Mouse (Mus musculus) lung, postnatal 0 days (tissue): ENCODE data around the gene Inip.

Experiments used
- CTCF ChIP-seq: IDR thresholded peaks from 2 replicates; pipeline ENCODE4 v1.5.1; 2016; ENCODE audit warnings: antibody characterized with exemption, mild to moderate bottlenecking
- EP300 ChIP-seq: IDR thresholded peaks from 2 replicates; pipeline ENCODE4 v1.6.1; 2016; ENCODE audit warnings: antibody characterized with exemption, mild to moderate bottlenecking, control low read depth

GRCm38 (mm10) chr4:59831038-59831437 lies 29.6 kb upstream of the Inip start:
- peak; percentile 99 for TF ChIP-seq EP300
- no peak for TF ChIP-seq CTCF
